Mouse (Mus musculus) Patski (cell line): ENCODE measurements around the gene Mgat4c. TPM values are rescaled to one million over a fixed set of nuclear protein-coding genes. Genes with fewer than 3 reads are reported as not detected.

ENCODE experiments used
- ATAC-seq: fragments of 100-300 bp; one replicate; pipeline ENCODE4 v1.8.0; 2021
- CTCF ChIA-PET: fragments of 350-600 bp; sonication (Branson Sonifier 250); formaldehyde crosslinking; loops from one replicate; lab custom pipeline; 2022; ENCODE audit warnings: inconsistent platforms; lab: Charles Lee
- POLR2A ChIA-PET: fragments of 350-600 bp; sonication (Branson Sonifier 250); formaldehyde crosslinking; loops from one replicate; lab custom pipeline; 2022; ENCODE audit warnings: antibody characterized with exemption, inconsistent platforms; lab: Charles Lee
- DNase-seq: peaks from one replicate; pipeline ENCODE4 v3.0.0-alpha.2; 2011; ENCODE audit warnings: low read depth, low spot score
- H3K27me3 ChIP-seq: fragments of 371-371 bp; one replicate; pipeline ENCODE4 v1.5.1; 2021
- CTCF ChIP-seq: fragments of 100-300 bp; IDR thresholded peaks from one replicate; pipeline ENCODE4 v1.5.1; 2021
- in situ Hi-C: fragments of 300-500 bp; cut with MboI; formaldehyde crosslinking; loops from 3 replicates; pipeline ENCODE4 v1.11.1; 2018; ENCODE audit warnings: low pct_unique_long_range_greater_than_20kb, mixed read lengths
- polyA plus RNA-seq: library from polyadenylated mRNA; unstranded; gene quantifications from one replicate; pipeline ENCODE4 v1.2.3, GENCODE M21; 2021

Mgat4c gene
- polyA plus RNA-seq: 0.15 TPM

- ChIA-PET POLR2A (no interaction called here), CTCF (no interaction called here)
- ATAC-seq: no peak
- no peak for TF ChIP-seq CTCF
- in situ Hi-C loops: no loop called here
- no peaks in the 10 kb centered on the region for H3K27me3 ChIP-seq
- DNase-seq: no peak
Observed at GRCm38 (mm10) chr10:101681437-101681912, at the start of gene Mgat4c. Gene Mgat4c, plus strand, starts transcription at chr10:101681487.

- peaks cover 10% of the 10 kb centered on the region for H3K27me3 ChIP-seq
- CTCF ChIA-PET: no interaction called here
- in situ Hi-C loops: no loop called here
- ATAC-seq (no peak), DNase-seq (no peak)
- TF ChIP-seq CTCF: no peak
- POLR2A ChIA-PET: no interaction called here
Observed at GRCm38 (mm10) chr10:101635266-101635665, 46.0 kb upstream of the Mgat4c start.

DNA sequence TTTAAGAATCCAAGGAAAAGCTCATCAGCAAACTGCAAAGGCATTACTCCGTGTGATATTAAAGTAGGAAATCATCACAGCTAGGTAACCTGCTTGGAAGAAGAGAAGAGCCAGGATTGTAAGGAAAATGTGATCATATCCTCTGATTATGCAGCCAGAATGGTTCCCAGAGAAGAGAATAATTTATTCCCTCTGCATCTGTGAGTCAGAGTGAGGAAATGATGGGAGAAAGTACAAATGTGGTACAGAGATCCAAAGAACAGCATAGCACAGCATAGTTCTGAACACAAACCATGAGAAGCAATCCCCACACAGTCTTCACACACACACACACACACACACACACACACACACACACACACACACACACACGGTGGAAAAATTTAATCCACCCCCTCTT, 40.2 kb upstream of the Mgat4c start:
- ChIA-PET POLR2A (no interaction called here), CTCF (no interaction called here)
- DNase-seq: no peak
- no peak for TF ChIP-seq CTCF
- ATAC-seq: no peak
- peaks cover 10% of the 10 kb centered on the region for H3K27me3 ChIP-seq
- in situ Hi-C loops: no loop called here

- CTCF ChIA-PET: no interaction called here
- TF ChIP-seq CTCF: no peak
- POLR2A ChIA-PET: no interaction called here
- H3K27me3 ChIP-seq: no peaks in the 10 kb centered on the region
- ATAC-seq (no peak), DNase-seq (no peak)
- in situ Hi-C loops: no loop called here
Observed at GRCm38 (mm10) chr10:101681914-101682313, 627 bp downstream of the Mgat4c start.

GRCm38 (mm10) chr10:101761828-101762227, 80.5 kb downstream of the Mgat4c start:
- no peaks in the 10 kb centered on the region for H3K27me3 ChIP-seq
- TF ChIP-seq CTCF: no peak
- ChIA-PET CTCF (no interaction called here), POLR2A (no interaction called here)
- DNase-seq (no peak), ATAC-seq (no peak)
- in situ Hi-C loops: no loop called here

DNA sequence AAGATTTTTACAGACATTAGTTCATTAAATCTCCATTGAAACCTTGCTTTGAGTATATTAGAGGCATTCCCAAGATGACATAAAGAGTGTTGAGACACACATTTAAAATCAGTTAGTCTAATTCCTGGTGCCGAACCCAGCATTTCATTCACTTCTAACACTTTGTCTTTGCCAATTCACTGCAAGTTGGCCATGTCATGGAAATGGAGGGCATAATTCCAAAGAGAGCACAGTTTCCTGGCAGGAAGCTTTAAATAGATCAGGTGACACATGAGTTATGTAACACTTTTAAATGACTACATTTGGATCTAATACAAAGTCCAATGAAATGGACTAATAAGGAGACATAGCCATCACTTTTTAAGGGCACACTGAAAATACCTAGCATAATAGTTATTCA, 89.4 kb downstream of the Mgat4c start:
- POLR2A ChIA-PET: no interaction called here
- in situ Hi-C loops: no loop called here
- H3K27me3 ChIP-seq: no peaks in the 10 kb centered on the region
- no peak for TF ChIP-seq CTCF
- DNase-seq (no peak), ATAC-seq (no peak)
- CTCF ChIA-PET: no interaction called here

DNA sequence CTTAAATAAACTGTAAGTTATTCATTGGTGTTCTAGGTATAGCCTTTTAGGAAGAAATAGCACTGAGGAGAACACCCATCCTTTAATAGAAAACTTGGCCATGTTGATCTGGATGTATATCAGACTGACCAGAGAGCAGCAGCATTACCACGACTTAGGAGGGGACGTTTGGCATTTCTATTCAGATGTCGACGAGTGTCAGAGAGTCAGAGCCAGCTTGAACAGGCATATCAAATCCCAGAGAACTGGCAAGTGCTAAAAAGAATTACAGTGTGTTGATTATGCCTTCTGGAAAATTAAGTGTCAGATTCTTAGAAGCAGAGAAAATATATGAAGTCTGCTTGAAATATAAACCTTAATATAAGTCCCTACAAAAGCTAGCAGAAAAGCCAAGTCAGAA, 89.9 kb downstream of the Mgat4c start:
- no peak for DNase-seq
- no peaks in the 10 kb centered on the region for H3K27me3 ChIP-seq
- no peak for TF ChIP-seq CTCF
- ChIA-PET CTCF (no interaction called here), POLR2A (no interaction called here)
- no peak for ATAC-seq
- in situ Hi-C loops: no loop called here

- CTCF ChIA-PET: no interaction called here
- POLR2A ChIA-PET: no interaction called here
- in situ Hi-C loops: no loop called here
- ATAC-seq: no peak
- no peak for DNase-seq
- TF ChIP-seq CTCF: no peak
- H3K27me3 ChIP-seq: no peaks in the 10 kb centered on the region
Observed at GRCm38 (mm10) chr10:101783161-101783744, 102.0 kb downstream of the Mgat4c start.

- no peak for TF ChIP-seq CTCF
- ChIA-PET POLR2A (no interaction called here), CTCF (no interaction called here)
- no peaks in the 10 kb centered on the region for H3K27me3 ChIP-seq
- DNase-seq (no peak), ATAC-seq (no peak)
- in situ Hi-C loops: no loop called here
Observed at GRCm38 (mm10) chr10:101795507-101795906, 114.2 kb downstream of the Mgat4c start.

GRCm38 (mm10) chr10:101798831-101799474, 117.7 kb downstream of the Mgat4c start:
- H3K27me3 ChIP-seq: no peaks in the 10 kb centered on the region
- POLR2A ChIA-PET: no interaction called here
- CTCF ChIA-PET: no interaction called here
- in situ Hi-C loops: no loop called here
- ATAC-seq: no peak
- no peak for TF ChIP-seq CTCF
- no peak for DNase-seq

DNA sequence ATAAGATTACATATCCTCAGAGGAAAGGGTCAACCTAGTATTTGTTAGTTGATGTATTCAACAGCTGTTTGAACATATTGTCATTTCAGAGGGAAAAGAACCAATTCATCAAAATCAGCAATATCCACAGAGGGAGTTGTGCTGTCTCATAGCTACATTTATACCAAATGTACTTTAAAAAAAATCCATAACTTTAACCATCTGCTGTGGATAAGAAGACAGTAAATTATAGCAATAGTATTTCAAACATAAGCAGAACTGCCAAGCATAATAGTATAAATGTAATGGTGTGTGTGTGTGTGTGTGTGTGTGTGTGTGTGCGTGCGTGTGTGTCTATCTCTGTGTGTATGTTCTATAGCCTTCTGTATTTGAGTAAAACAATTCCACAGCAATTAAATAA, 127.5 kb downstream of the Mgat4c start:
- in situ Hi-C loops: no loop called here
- ATAC-seq (no peak), DNase-seq (no peak)
- POLR2A ChIA-PET: no interaction called here
- no peaks in the 10 kb centered on the region for H3K27me3 ChIP-seq
- TF ChIP-seq CTCF: no peak
- CTCF ChIA-PET: no interaction called here

DNA sequence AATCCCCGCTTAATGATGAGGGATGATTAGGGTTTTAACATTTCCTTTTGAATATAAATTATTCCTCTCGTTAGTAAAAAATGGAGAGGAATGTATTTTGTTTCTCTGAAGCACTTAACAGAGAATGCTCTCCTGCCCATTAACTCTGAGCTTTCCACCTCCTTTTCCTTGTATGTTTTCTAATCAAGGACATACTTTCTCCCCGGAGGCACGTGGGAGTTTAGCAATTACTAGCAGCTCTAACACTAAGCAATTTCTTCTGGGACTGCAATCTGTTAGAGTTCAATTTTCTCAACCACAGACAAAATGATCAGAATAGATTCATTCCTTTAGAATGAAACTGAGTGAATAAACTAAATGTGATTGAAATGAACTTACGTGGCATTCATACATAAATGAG, 135.6 kb downstream of the Mgat4c start:
- ChIA-PET POLR2A (no interaction called here), CTCF (no interaction called here)
- no peak for DNase-seq
- no peak for TF ChIP-seq CTCF
- in situ Hi-C loops: no loop called here
- no peaks in the 10 kb centered on the region for H3K27me3 ChIP-seq
- no peak for ATAC-seq
